Mouse (Mus musculus): ENCODE results near the gene Canx. TPM values are rescaled to one million over a fixed set of nuclear protein-coding genes. Genes with fewer than 3 reads are reported as not detected.

The Canx gene
- polyA plus RNA-seq, 1 experiment, result 759 TPM

- Histone ChIP-seq H3K27ac (ENCODE audit: insufficient read depth, low read length) (no peak overlapping the region), H3K4me3 (ENCODE audit: insufficient read depth, low read length) (no peak overlapping the region), H3K4me1 (ENCODE audit: control insufficient read depth, insufficient read depth, low read length) (no peaks in the 10 kb centered on the region)
- TF ChIP-seq CTCF (IDR thresholded peaks at IDR 0.05; ENCODE audit: borderline replicate concordance, insufficient read depth, low read length) (no peak), POLR2A (IDR thresholded peaks at IDR 0.05; ENCODE audit: low read depth, low read length) (no peak)
Measured at GRCm38 (mm10) chr11:50263198-50263597, 62.3 kb downstream of the Canx start.

GRCm38 (mm10) chr11:50262020-50262419 lies 63.5 kb downstream of the Canx start:
- H3K27ac ChIP-seq (ENCODE audit: insufficient read depth, low read length), result no peak overlapping the region
- no peaks in the 10 kb centered on the region for H3K4me1 ChIP-seq (ENCODE audit: control insufficient read depth, insufficient read depth, low read length)

GRCm38 (mm10) chr11:50258310-50258709 lies 67.2 kb downstream of the Canx start:
- H3K4me3 ChIP-seq (ENCODE audit: insufficient read depth, low read length), result no peak overlapping the region
- no peak overlapping the region for H3K27ac ChIP-seq (ENCODE audit: insufficient read depth, low read length)
- peaks cover under 1% of the 10 kb centered on the region for H3K4me1 ChIP-seq (ENCODE audit: control insufficient read depth, insufficient read depth, low read length)
- TF ChIP-seq CTCF (IDR thresholded peaks at IDR 0.05; ENCODE audit: borderline replicate concordance, insufficient read depth, low read length) (no peak), POLR2A (IDR thresholded peaks at IDR 0.05; ENCODE audit: low read depth, low read length) (no peak)

More at GRCm38 (mm10) chr11:50262020-50262419, 63.5 kb downstream of the Canx start:
- H3K4me3 ChIP-seq (ENCODE audit: insufficient read depth, low read length), result no peak overlapping the region
- TF ChIP-seq CTCF (IDR thresholded peaks at IDR 0.05; ENCODE audit: borderline replicate concordance, insufficient read depth, low read length) (peak; percentile 28; the same call in 1 of the 2 replicates), POLR2A (IDR thresholded peaks at IDR 0.05; ENCODE audit: low read depth, low read length) (no peak)

- Histone ChIP-seq H3K4me1 (ENCODE audit: control insufficient read depth, insufficient read depth, low read length) (peaks cover 11% of the 10 kb centered on the region), H3K4me3 (ENCODE audit: insufficient read depth, low read length) (no peak overlapping the region), H3K27ac (ENCODE audit: insufficient read depth, low read length) (no peak overlapping the region)
- TF ChIP-seq POLR2A (IDR thresholded peaks at IDR 0.05; ENCODE audit: low read depth, low read length) (no peak), CTCF (IDR thresholded peaks at IDR 0.05; ENCODE audit: borderline replicate concordance, insufficient read depth, low read length) (no peak)
Measured at GRCm38 (mm10) chr11:50256615-50257014, 68.9 kb downstream of the Canx start.

GRCm38 (mm10) chr11:50254010-50254580 lies 71.4 kb downstream of the Canx start:
- TF ChIP-seq POLR2A (IDR thresholded peaks at IDR 0.05; ENCODE audit: low read depth, low read length) (no peak), CTCF (IDR thresholded peaks at IDR 0.05; ENCODE audit: borderline replicate concordance, insufficient read depth, low read length) (no peak)

GRCm38 (mm10) chr11:50253393-50253792 lies 72.1 kb downstream of the Canx start:
- H3K4me1 ChIP-seq (ENCODE audit: control insufficient read depth, insufficient read depth, low read length), result peaks cover 11% of the 10 kb centered on the region
- peak overlapping the region; percentile 98 for H3K27ac ChIP-seq (ENCODE audit: insufficient read depth, low read length)
- TF ChIP-seq POLR2A (IDR thresholded peaks at IDR 0.05; ENCODE audit: low read depth, low read length), result no peak
- no peak for TF ChIP-seq CTCF (IDR thresholded peaks at IDR 0.05; ENCODE audit: borderline replicate concordance, insufficient read depth, low read length)
- H3K4me3 ChIP-seq (ENCODE audit: insufficient read depth, low read length), result no peak overlapping the region

More at GRCm38 (mm10) chr11:50254010-50254580, 71.4 kb downstream of the Canx start:
- H3K27ac ChIP-seq (ENCODE audit: insufficient read depth, low read length), result peak overlapping the region; percentile 98; the same call in 1 of the 2 replicates
- no peak overlapping the region for H3K4me3 ChIP-seq (ENCODE audit: insufficient read depth, low read length)
- peaks cover 11% of the 10 kb centered on the region for H3K4me1 ChIP-seq (ENCODE audit: control insufficient read depth, insufficient read depth, low read length)

- TF ChIP-seq POLR2A (IDR thresholded peaks at IDR 0.05; ENCODE audit: low read depth, low read length) (no peak), CTCF (IDR thresholded peaks at IDR 0.05; ENCODE audit: borderline replicate concordance, insufficient read depth, low read length) (no peak)
- Histone ChIP-seq H3K27ac (ENCODE audit: insufficient read depth, low read length) (peak overlapping the region; percentile 98), H3K4me3 (ENCODE audit: insufficient read depth, low read length) (no peak overlapping the region), H3K4me1 (ENCODE audit: control insufficient read depth, insufficient read depth, low read length) (peaks cover 11% of the 10 kb centered on the region)
Measured at GRCm38 (mm10) chr11:50252684-50253265, 72.7 kb downstream of the Canx start.

- Histone ChIP-seq H3K4me1 (ENCODE audit: control insufficient read depth, insufficient read depth, low read length) (peaks cover 11% of the 10 kb centered on the region), H3K4me3 (ENCODE audit: insufficient read depth, low read length) (no peak overlapping the region), H3K27ac (ENCODE audit: insufficient read depth, low read length) (peak overlapping the region; percentile 98)
- TF ChIP-seq POLR2A (IDR thresholded peaks at IDR 0.05; ENCODE audit: low read depth, low read length) (no peak), CTCF (IDR thresholded peaks at IDR 0.05; ENCODE audit: borderline replicate concordance, insufficient read depth, low read length) (no peak)
Measured at GRCm38 (mm10) chr11:50252166-50252565, 73.3 kb downstream of the Canx start.

GRCm38 (mm10) chr11:50248473-50249171 lies 76.9 kb downstream of the Canx start:
- Histone ChIP-seq H3K4me3 (ENCODE audit: insufficient read depth, low read length) (no peak overlapping the region), H3K4me1 (ENCODE audit: control insufficient read depth, insufficient read depth, low read length) (peaks cover 13% of the 10 kb centered on the region), H3K27ac (ENCODE audit: insufficient read depth, low read length) (no peak overlapping the region)
- TF ChIP-seq POLR2A (IDR thresholded peaks at IDR 0.05; ENCODE audit: low read depth, low read length) (no peak), CTCF (IDR thresholded peaks at IDR 0.05; ENCODE audit: borderline replicate concordance, insufficient read depth, low read length) (no peak)

- Histone ChIP-seq H3K4me3 (ENCODE audit: insufficient read depth, low read length) (no peak overlapping the region), H3K4me1 (ENCODE audit: control insufficient read depth, insufficient read depth, low read length) (peaks cover 2% of the 10 kb centered on the region; the same call in 1 of the 2 replicates), H3K27ac (ENCODE audit: insufficient read depth, low read length) (no peak overlapping the region)
- TF ChIP-seq POLR2A (IDR thresholded peaks at IDR 0.05; ENCODE audit: low read depth, low read length) (no peak), CTCF (IDR thresholded peaks at IDR 0.05; ENCODE audit: borderline replicate concordance, insufficient read depth, low read length) (no peak)
Measured at GRCm38 (mm10) chr11:50245269-50245668, 80.2 kb downstream of the Canx start.

Other genes with a start within 250 kb of the Canx start
- 72.3 and 76.8 TPM in 2 replicates for gene Tbc1d9b, start 194.3 kb downstream of the Canx start, polyA plus RNA-seq (2011; ENCODE audit: insufficient read length, low read depth, missing spikeins)
- 2.9 and 3.7 TPM in 2 replicates for gene Mrnip, start 151.2 kb downstream of the Canx start, polyA plus RNA-seq (2011; ENCODE audit: insufficient read length, low read depth, missing spikeins)
- 332 and 376 TPM in 2 replicates for gene Sqstm1, start 114.8 kb downstream of the Canx start, polyA plus RNA-seq (2011; ENCODE audit: insufficient read length, low read depth, missing spikeins)
- gene Mgat4b, start 114.8 kb downstream of the Canx start, polyA plus RNA-seq (2011; ENCODE audit: insufficient read length, low read depth, missing spikeins), result 35.1 and 41.8 TPM in 2 replicates
- 0.83 TPM in 1 of 2 replicates, not detected in the other for gene Ltc4s, start 87.1 kb downstream of the Canx start, polyA plus RNA-seq (2011; ENCODE audit: insufficient read length, low read depth, missing spikeins)
- gene Maml1, start 33.4 kb downstream of the Canx start, polyA plus RNA-seq (2011; ENCODE audit: insufficient read length, low read depth, missing spikeins), result 28.9 and 37.3 TPM in 2 replicates
- gene Cby3, start 28.8 kb upstream of the Canx start, polyA plus RNA-seq (2011; ENCODE audit: insufficient read length, low read depth, missing spikeins), result not detected in 2 replicates
- gene Hnrnph1, start 51.3 kb upstream of the Canx start, polyA plus RNA-seq (2011; ENCODE audit: insufficient read length, low read depth, missing spikeins), result 465 and 590 TPM in 2 replicates
- 19.3 and 19.8 TPM in 2 replicates for gene Rufy1, start 105.5 kb upstream of the Canx start, polyA plus RNA-seq (2011; ENCODE audit: insufficient read length, low read depth, missing spikeins)

Data from embryonic fibroblast, embryonic 13.5 days (primary cell).